Mouse (Mus musculus) ZHBTc4 (cell line): ENCODE data around the gene Il4.

ENCODE experiments used
- DNase-seq: peaks from one replicate; pipeline ENCODE4 v3.0.0-alpha.2; 2011; ENCODE audit warnings: low read depth, low spot score

Il4 gene

DNA sequence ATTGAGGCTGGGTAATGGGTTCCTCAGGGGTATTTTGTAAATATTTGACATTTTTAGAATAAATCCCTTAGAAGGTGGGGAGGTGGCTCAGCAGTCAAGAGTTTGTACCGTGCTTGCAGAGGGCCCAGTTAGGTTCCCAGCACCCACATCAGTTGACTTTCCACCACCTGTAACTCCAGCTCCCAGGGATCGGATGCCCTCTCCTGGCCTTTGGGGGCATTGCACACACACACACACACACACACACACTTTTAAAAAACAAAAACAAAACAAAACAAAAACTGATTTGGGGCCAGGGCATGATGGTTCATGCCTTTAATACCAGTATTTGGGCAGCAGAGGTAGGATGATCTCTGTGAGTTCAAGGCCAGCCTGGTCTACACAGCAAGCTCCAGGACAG lies 5.7 kb upstream of the Il4 start:
- no peak for DNase-seq

DNA sequence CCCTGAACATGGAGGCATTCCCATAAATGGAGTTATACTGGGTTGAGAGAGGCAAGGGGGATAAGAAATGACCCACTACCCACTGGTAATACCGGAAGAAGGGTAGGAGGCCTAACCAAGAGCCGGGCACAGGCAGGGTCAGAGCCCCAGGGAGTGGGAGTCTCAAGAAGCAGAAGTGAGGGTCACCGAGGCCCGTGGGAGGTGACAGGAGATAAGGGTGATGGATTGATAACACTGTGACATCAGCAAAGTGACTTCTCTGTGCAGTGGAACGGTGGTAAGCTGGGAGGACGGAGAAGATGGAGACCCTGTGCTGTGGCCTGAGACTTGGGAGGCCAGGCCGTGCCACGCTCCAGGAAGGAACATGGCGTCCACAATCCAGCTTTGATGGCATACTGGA lies 5.1 kb upstream of the Il4 start:
- no peak for DNase-seq

DNA sequence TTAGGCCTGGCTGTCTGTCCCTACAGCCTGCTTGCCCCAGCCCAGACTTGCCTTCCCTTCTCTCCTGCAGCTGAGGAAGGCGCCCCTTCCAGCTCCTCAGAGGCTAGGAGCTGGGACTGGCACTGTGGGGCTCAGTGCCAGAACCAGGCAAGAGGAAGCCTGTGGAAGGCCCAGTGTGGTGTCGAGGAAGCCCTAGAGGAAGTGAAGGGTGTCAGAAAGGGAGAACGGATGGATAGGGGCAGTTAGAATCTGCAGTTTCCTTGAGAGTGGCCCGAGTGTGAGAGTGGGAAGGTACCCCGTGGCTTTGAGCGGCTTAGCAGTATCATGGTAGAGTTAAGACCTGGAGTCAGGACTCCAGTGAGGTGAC lies 4.0 kb upstream of the Il4 start:
- DNase-seq, result no peak

DNA sequence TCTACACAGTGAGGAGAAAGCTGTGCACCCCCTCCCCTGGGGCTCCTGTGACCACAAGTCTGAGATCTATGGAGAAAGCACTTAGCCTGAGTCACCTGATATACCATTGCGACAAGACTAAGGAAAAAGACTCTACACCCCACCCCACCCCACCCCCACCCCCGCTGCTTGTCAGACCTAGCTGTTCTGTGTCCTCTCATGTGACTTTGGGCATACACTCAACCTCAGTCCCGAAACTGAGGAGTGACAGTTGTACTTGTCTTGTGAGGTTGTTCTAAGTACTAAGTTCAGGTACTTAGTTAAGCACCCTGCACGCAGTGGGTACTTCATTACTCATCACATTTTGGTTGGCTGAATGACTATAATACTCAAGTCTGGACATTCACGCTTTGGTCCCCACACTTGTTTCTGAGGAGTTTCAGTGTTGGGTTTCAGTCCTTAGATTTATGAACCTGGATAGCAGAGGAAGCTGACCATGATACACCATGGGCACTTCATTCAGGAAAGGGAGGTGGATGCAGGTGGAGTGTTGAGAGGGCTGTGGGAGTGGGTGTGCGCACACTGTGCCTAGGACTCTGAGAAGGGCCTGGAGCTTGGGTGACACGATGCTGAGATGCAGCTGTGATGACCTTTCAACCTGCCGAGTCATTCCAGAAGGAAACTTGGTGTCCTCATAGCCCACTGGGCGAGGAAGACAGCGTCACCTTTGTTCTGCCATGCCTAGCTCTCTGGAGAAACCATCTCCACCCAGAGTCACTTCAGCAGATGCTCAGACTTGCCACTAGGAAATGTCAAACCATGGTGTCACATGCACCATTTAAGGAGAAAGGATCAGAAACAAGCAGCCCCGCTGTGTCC lies 3.3 kb upstream of the Il4 start:
- no peak for DNase-seq

DNA sequence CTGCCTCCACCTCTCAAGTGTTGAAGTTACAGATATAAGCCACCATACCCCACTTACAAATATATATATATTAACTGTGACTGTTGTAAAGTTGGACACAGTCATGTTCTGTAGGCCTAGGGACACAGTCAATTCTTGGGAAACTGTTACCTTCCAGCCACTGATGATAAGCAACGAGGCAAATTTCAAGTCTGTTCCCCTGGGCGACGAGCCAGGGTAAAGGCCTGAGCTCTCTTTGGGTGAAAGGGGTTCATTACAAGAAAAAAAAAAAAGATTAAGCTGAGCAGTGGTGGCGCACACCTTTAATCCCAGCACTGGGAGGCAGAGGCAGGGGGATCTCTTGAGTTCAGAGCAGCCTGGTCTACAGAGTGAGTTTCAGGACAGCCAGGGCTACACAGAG lies 1.6 kb upstream of the Il4 start:
- DNase-seq, result no peak

DNA sequence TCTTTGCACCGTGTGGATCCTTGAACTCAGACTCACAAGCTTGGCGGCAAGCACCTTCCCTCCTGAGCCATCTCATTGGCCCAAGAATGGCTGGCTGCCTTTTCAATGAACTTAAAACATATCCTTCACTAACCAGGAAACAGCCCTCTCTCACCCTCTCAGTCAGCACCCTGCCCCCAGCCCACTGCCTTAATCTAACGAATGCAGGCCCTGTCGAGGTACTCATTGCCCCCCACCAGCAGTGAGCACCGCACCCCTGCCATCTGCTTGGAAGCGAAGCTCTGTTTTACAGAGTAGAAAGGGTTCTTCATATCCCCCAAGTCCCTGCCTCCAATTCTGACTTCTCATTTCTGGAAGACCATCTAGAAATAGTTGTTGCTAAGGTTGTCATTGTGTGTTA lies 959 bp upstream of the Il4 start:
- no peak for DNase-seq

DNA sequence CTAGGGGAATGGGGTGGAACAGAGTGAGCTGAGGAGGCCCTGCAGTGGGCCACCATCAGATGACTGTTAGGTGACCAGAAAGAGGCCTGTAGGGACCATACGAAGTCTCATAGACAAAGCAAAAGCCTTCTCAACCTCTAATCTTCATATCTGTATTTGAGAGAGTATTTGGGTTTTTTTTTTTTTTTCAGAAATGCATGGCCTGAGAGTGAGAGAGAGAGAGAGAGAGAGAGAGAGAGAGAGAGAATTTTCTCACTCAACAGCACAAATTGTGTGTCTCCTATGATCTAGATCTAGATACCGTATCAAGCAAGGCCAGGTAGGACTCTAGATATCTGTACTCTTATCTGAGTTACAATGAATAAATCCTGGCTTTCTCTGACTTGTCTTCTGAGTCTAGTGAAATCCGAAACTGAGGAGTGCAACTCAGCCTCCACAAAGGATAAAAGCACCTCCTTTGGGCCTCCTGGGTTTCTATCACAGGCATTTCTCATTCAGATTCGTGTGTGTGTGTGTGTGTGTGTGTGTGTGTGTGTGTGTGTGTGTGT lies 833 bp downstream of the Il4 start:
- no peak for DNase-seq

DNA sequence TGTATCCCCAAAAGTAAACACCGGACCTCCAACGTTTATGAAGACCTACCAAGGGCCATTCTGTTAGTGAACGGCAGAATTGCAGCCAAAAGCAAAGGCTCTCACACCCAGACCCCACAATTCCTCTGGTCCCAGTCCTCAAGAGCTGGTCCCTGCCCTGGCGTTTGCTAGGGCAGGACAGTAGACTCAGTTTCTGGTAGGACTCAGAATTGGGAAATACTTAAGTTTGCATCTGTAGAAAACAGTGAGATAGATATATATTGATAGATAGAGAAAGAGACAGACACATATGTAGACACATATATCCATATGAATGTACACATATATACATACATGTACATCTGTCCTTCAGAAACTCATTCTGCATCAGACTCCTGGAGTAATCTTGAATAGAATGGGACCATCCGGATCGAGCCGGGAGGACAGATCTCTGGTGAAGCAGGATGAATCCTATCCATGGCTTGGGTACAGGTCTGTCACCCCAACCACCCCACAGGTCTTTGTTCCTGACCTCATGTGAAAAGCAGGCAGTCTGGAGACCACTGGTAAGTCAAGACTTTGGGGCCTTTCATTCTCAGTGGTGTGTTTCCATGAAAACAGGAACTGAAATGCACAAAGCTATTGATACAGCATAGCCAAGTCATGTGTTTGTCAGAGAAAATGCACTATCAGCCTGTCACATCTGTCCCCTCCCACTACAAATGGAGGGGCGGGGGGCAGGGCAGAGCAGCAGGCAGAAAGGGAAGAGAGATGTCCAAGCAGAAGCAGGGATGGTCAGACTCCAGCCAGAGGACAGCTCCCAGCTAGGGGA lies 1.5 kb downstream of the Il4 start:
- no peak for DNase-seq

DNA sequence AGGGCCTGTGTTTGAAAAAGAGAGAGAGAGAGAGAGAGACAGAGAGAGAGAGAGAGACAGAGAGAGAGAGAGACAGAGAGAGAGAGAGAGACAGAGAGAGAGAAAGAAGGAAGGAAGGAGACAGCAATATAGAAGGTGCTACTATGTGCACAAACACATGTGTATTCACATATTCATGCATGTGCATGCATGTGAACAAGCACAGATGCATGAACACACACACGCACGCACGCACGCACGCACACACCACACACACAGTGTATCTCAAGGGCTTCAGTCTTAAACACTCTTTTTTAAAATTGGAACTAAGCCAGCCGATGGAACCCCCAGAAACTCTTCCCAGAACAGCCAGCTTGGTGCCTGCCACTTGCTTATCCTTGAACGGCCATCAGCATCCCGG lies 2.9 kb downstream of the Il4 start:
- no peak for DNase-seq

DNA sequence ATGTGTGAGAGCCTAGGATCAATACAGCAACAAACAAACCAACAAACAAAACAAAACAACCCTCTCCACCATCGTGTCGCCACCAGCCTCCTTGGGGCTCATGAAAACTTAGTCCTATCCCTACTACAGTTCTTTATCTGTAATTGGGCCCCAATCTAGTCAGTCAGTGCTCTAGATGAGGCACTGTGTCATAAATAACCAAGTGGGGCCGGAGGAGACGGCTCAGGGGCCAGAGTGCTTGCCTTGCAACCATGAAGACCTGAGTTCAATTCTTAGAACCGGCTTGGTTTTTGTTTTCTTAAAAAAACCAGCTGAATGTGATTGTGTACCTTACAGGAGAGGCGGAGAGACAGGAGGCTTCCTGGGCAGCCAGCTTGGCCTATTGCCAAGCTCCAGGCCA lies 3.3 kb downstream of the Il4 start:
- DNase-seq, result no peak

DNA sequence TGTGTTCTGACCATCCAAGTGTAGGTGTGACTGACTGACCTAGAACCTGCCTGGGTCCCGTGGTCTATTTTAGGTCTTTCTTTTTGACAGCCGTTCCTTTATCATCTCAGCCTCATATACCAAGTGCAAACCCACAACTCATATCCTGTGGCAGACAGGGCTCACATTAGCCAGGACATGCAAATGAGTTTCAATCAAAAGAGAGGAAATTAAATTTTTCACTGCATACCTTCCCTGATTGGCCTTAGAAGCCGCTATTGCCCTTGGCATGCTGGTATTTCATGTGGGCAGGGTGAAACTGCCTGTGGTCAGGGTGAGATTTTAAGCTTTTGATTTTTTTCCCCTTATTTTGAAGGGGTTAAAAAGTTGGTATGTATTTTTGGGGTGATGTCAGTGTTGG lies 8.8 kb downstream of the Il4 start:
- no peak for DNase-seq

DNA sequence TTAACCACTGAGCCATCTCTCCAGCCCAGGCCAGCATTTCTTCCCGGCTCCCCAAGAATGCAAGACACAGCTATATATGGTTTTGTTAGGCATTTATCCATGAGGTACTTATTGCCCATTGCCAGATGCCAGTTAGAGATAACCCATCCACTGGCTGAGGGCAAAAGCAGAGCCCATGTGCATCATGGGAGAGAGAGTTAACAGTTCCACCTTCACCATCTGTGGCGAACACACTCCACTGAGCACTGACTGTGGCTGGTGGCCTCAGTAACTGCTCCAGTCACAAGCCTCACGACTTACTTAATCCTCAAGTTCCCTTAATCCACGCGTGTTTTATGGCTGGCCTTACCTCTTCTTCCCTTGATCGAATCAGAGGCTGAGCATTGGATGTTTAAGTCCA lies 9.2 kb downstream of the Il4 start:
- DNase-seq, result no peak

DNA sequence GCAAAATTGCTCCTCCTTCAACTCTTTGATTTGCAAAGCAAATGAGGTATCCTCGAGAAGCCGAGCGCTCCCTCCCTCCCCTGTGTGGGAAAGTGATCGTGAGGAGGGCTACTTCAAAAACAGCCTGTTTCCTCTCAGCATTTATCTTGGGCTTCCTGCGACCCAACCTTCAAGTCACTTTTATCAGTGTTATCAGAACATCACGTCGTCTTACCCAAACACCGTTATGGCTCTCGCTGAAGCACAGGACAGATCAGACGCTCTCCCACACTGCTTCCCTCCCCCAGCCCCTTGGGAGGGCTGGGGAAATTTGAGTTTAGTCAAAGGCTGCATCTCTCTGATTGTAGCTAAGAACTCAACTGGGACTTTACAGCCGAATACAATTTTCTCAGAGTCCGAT lies 12.9 kb downstream of the Il4 start:
- DNase-seq, result no peak

DNA sequence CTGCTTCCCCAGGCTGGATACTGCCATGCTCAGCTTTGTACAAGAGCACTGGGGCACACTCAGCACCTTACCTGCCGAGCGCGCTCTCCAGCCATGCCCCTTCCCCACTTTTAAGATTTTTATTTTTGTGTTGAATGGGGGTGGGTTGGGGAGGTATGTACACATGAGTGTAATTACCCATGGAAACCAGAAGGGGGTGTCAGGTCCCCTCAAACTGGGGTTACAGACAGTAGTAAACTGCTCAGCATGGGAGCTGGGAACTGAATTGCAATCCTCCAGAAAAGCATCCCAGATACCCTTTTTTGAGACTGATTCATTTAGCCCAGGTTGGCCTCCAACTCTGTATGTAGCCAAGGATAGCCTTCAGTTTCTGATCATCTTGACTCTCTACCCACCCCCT lies 13.5 kb downstream of the Il4 start:
- DNase-seq, result peak; percentile 55

DNA sequence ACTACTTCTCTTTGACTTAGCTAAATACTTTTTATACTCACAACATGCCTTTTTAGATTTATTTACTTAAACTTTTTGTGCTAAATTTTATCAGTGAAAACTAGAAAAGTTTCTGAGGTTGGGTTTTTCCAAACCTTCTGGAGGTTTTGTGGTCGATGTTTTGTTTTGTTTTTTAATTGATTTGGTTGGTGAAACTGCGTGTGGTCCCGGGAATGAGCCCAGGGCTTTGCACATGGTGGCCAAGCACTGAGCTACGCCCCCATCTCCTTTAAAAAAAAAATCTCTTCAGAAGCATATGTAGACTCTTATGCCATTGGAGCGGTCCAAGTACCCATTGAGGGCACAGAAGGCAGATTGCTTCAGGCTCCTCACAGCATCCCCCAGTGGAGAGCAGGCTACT lies 27.4 kb downstream of the Il4 start:
- DNase-seq, result no peak

DNA sequence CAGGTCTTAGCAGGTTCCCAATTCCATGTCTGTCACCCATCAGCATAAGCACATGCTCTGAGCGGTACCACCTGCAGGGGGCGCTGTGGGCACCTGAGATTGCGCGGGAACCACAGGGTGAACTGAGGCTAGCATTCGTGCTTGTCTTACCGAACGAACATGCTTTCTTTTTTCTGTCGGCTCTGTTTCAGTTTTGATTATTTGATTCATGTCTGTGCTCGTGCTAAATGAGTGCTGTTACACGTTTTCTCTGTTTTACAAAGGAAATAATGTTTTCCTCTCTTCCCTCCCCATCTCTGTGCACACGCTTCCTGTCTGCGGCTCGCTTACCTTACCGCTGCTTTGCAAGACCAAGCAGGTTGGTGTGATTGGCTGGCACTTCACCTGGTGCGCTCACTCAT lies 28.1 kb downstream of the Il4 start:
- peak; percentile 83 for DNase-seq

DNA sequence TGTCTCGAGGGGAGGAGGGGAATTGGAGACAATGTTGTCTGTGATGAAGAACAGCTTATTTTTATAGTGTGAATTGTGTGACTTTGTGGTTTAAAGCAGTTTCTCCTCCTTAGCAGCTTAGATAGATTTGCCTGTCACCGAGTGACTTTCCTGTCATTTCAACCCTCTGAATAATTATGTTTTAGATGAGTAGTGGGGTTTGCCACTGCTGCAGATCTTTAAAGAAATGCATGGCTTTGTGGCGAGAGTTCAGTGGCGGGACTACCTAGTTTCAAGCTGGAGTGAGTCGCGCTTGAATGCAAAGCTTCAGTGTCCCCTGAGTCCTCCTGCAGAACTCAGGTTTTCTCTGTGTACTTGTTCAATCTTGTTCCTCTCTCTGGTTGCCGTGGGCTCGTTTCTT lies 30.2 kb downstream of the Il4 start:
- DNase-seq, result no peak

DNA sequence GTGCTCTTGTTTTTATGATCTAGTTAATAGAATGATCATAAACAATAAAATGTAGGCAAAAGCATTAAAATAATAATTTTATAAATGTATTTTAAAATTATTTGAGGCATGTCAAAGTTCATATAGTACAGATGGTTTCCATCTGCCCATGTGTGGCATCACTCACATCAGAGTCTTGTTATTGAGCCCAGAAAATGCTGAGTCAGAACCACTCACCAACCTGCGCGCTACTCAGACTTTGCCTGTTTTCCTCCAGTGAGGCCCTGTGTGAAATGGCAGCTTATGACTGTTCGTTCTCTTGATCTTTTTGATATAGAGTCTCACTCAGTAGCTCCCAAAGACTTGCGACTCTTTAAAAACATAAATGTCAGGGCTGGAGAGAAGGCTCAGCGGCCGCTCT lies 33.0 kb downstream of the Il4 start:
- no peak for DNase-seq

DNA sequence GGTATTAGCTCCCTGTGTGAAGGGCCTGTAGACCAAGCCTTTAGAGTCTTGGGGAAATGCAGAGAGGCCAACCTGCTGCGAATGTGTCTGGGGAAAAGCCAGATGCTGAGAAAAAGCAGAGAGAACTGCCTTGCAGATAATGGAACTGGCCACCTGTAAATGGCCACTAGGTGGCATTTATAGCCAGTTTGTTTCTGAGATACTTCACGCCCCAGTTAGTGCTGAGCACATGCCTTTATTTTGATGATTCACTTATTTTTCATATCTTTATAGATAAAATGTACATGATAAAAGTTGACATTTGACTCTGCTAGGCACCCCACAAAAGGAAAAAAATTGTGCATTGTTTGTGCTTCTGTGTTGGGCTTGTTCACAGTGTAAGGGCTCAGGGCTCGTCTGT lies 33.6 kb downstream of the Il4 start:
- DNase-seq, result peak; percentile 59

DNA sequence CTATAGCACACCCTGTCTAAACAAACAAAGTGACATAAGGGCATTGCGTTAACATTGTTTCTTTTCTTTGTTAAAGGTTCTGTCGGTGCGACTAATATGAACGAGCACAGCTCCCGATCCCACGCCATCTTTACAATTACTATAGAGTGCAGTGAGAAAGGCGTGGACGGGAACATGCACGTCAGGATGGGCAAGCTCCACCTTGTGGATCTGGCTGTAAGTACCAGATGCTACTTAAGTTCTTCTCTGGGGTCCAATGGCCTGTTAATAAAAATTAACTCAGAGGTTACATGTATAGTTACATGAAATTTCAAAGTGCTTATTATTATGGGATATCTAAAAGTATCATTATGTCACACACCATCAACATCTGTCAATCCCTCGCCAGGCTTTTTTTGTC lies 35.3 kb downstream of the Il4 start:
- no peak for DNase-seq

DNA sequence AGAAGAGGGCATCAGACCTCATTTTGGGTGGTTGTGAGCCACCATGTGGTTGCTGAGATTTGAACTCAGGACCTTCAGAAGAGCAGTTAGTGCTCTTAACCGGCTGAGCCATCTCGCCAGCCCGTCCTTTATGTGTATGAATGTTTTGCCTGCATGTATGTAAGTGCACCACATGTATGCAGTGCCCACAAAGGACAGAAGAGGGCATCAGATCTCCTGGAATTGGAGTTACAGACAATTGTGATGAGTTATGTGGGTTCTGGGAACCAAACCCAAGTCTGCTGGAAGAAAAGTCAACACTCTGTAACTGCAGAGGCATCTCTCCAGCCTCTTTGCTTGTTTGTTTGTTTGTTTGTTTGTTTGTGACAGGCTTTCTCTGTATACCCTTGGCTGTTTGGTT lies 37.9 kb downstream of the Il4 start:
- DNase-seq, result peak; percentile 26

DNA sequence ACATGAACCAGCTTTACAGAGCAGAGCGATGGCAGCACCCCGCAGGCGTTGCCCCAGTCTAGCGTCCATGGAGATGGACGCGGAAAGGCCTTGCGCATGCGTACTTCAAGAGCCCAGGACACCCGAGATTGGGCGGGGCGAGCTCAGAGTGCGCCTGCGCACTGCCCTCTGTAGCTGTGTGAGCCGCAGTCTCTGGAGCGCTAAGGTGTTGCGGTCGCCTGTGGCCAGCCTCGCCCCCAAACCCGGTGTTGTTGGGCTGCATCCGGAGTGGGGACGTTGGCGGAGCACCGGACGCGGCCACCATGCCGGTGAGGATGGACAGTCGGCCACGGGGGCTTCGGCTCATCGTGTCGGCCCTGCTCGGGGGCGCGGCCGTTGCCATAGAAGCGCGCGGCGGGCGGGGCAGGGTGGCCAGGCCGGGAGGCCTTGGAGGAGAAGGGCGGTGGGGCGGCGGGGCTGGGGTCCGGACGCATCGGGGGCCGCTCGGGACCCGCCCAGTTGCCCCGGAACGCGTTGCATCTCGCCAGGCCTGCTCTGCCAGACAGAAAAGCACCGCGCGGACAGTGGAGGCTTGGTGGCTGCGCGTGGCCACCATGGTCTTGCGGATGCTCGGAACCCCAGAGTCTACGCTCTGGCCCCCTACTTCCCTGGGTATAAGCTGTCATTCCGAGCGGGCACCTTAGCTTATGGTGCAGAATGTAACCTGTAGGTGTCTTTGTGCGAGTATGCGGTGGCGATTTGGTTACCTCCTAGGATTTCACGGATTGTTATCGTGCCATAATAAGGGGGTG lies 51.0 kb downstream of the Il4 start, which contains the start of gene Kif3a:
Gene Kif3a (plus strand): TSS at position 156 of the 791 bp plus-strand sequence.
- peak; percentile 97 for DNase-seq
